Mouse (Mus musculus) lung, postnatal 4 days (tissue): Measurements from ENCODE around the gene Mael.

ENCODE experiments used
- DNase-seq, 2 experiments: peaks; one replicate each; pipeline ENCODE4 v3.0.0; 2021

Gene Mael

DNA sequence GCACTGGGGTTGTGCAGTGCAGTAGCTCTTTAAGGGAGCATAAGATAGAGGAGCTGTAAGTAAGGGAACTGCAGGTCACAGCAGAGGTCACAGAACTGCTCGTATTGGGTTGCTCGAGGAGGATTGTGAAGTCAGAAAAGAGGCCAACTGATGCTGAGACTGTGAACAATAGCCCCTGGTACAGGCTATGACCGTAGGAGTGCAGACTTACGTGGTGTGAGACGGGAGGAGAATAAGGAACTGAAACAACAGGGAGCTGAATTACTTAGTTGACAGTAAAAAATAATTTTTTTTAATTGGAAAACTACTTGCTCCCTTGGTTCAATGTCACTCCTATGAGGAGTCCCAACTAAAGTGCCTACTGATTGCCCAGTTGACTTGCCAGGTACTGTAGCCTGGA is 34.4 kb downstream of the Mael start:
- DNase-seq = no peak

DNA sequence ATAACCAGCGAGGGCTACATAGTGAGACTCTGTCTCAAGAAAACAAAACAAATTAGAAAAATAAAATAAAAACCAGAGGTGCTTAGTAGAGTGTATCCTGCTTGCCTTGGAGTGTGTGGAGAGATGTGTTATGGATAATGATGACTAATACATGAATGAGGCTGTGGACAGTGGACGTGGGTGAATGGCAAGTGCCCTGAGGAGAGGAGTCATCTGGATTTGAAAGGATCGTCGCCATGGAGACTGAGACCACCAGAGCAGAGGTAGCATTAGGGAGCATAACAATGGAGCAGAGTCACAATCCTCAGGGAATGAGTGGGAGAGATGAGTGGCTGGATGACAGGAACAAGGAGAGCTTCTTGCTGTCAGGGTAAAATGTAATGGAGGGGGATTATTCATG is 48.7 kb downstream of the Mael start:
- no peak for DNase-seq

DNA sequence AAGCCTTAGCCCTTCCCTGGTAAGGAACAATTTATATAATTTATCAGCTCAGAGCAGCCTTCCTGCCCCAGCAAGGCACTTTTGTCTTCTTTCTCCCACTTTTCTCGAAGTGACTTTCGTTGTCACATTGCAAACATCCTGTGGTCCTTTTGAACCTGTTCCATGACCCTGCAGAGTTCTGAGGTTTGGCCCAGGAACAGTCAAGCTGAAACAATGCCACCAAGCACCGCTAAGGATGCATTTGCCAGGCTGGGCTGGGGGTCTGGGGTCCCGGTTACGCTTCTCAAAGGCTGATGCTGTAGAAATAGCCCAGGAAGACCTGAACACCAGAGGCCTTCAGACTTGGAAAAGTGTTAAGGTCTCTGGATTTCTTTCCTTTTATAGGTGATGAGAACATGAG is 53.2 kb downstream of the Mael start:
- no peak for DNase-seq

DNA sequence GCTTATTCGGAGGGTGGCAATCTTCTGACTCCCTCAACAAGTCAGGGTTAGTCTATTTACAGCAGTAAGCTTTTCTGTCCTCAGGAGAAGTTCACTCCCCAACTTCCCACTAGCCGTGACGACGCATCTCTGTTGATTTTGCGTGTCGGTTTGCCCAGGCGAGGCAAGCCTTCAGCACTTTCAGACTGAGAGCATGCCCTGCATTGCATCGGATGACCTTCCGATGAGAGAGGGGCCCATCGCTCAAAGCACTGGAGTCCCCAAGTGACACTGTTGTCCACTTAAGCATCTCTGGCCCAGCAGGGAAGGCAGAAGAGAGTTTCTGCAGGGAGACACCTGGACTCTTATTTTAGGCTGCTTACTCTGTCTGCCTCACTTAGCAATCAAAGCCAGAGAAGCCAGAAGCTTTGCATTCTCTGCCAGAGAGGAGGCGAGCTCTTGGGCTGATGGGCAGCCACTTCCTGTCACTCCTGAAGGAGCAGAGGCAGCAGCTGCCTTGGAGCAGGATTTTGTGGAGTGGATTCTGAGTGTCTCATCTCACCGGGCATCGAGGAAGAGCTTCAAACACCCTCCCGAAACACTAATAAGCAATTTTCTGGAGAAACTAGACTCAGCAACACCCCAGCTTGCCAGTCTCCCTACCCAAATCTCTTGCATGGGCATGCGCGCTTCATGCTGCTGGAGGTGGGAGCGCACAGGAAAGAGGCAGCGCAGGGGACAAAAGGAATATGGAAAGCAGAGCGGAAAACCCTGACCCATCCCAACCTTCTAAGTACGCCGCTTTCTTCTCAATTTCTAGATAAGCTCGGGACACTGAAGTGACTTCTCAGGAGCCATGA is 53.9 kb downstream of the Mael start:
- no peak for DNase-seq

DNA sequence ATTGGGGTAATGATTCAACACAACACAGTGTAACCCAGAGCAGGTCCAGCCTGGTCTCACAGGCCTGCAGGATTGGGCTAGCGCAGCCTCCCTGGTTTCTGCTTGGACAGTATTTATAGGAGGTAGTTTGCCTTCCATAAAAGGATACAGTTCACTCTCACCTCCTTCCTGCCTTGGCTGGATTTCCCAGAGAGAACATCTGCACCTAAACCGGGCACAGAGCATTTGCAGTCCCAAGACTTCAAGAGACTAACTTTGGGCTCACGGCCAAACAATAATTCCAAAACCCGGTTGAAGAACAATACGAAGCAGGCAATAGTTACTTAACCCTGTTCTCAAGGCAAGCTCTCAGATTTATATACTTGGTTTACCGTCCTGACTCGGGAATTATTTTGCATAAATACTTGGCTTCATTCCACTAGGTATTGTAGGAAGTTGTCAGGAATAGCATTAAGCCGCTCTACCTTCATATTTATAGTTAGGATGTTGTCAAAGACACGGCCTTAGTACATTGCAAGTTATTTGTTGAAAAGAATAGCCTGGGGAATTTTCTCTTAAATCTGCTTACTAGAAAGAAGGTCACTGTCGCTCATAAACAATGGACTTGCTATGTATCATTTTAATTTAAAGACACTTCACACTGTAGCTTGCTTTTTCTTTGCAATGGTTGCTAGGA is 55.5 kb downstream of the Mael start:
- no peak for DNase-seq

DNA sequence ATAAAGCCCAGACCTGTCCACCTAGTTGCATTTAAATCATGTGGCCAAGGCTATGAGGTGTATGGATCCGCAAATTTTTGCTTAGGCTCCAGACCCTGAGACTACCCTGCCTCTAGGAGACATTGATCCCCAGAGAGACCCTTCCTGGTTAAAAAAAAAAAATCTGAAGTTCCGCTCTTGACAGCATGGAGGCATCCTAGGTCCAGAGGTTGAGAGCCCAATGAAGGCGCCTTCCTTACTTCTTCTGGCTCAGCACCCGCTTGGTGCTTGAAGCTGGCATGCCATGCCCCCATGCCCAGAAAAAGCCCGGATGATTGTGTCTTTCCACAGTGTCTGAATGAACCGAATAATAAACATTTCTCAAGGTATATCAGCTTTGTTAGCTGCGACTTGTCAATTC is 57.0 kb downstream of the Mael start:
- no peak for DNase-seq

DNA sequence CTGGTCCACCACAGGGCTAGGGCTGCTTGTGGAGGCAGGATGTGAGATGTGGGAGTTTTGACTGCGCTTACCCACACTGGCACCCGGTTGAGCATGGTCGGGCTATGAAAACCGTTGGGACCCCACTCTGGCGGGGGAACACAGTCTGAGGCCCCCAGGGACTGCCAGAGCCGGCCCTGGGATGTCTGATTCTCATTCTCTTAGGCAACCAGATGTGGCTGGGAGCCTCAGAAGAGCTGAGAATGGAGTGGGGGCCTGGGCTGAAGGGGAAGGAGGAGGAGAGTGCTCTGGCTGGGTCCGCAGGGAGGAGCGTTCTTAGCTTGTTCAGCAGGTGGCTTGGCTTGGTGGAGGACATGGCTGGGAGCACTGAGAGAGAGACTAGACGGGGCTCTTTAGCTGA is 64.9 kb downstream of the Mael start:
- no peak for DNase-seq

DNA sequence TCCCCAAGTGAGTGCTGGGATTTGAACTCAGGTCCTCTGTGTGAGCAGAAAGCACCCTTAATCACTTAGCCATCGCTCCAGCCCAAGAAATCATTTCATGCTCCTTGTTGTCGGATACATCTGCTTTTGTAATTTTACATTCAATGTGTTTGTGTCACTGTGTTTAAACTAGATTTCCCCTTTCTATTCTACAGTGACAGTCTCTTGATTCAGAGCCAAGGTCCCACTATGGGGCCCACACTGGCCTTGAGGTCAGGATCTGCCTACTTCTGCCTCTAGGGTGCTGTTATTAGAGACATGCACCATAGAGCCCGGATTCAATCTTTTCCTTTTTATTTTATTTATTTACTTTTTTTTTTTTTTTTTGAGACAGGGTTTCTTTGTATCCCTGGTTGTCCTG is 65.6 kb downstream of the Mael start:
- DNase-seq = no peak

DNA sequence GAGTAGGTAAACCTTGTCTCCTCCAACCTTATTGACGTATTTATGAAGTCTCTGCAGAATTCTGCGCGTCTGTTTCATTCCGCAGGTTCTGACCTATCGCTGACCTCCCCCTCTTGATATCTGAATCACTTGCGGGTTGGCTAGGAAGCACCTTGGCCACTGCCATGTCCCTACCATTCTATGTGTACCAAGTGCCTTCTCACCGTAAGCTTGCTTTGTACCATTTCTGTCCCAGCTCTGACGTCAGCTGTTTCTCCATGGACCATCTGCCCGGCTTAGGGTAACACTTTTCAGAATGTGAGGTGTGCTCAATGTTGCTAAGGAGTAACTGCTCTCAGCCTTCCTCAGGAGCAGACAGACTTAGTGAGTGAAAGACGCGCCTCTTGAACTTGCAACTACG is 67.7 kb downstream of the Mael start:
- DNase-seq = no peak

DNA sequence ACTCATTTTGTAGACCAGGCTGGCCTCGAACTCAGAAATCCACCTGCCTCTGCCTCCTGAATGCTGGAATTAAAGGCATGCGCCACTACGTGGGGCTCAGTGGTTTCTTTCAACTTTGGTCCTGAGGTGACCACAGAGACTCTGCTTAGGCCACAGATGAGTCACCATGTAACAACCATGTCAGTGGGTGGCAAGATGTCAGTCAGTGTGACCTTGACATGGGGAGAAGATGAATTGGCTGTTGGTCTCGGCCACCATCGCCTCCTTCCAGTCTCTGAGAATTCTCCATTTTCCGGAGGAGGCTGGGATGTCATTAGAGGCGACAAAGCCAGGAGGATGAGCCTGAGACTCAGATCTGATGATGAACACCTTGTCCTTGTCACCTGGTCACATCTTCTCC is 68.8 kb downstream of the Mael start:
- no peak for DNase-seq

DNA sequence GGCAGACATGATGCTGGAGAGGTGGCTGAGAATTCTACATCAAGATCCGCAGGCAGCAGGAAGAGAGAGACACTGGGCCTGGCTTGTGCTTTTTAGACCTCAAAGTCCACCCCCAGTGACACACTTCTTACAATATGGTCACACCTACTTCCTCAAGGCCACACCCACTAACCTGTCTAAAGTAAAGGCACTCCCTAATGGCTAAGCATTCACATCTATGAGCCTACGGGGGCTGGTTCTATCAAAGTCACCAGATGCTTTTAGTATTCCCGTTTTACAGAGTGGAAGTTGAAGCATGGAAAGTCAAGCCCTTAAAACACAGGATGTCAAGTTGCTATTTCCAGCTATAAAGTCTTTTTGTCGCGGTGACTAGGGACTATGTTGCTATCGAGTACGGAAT is 70.5 kb downstream of the Mael start:
- no peak for DNase-seq

DNA sequence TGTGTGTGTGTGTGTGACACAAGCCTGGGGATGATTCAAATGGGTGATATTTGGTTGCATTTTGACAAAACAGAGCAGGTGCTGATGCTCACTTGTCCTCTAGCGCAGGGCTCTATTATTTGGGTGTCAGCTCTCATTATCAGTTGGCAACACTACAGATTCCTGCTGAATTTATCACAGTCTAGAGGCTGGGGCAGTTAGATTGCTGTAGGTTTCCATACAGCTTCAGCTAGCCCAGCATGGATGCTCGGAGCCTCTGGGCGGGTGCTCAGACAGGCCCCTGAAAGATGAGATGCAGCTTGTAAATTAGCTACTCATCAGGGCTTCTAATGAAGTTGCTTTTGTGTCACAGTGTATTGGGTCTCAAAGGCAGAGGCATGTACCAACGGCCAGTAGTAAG is 71.1 kb downstream of the Mael start:
- DNase-seq = no peak

DNA sequence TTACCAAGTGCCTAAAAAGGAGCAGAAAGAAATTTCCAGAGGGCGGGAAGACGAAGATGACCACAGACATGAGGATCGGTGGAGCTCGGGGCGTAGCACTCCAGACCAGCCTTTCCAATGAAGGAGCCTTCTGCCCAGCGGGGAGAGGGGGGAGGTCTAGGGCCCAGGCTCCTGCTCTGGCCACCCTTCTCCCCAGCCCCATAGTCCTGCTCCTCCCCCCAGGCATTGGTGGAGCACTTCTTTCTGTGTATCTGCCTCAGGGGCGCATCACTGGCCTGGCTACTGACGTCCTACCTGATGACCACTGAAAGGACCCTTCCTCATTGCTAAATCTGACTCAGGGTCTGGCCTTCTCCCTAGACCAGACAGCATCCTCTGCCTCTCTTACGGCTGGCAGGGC is 73.4 kb downstream of the Mael start:
- DNase-seq = no peak

DNA sequence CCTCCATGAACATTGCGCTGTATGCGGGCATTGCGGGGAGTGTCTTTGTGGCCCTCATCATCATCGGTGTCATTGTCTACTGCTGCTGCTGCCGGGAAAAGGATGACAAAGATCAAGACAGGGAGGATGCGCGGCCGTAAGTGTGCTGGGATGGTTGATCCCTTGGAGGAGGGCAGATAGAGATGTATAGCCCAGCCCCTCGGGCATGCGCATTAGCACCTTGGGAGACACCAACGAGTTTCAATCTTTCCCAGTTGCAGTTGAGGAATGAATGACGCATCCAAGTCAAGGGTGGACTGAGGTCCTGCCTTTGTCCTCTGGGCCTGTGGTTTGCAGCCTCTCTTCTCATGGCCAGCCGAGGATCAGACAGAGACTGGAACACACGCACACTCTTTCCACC is 74.0 kb downstream of the Mael start:
- DNase-seq = no peak

DNA sequence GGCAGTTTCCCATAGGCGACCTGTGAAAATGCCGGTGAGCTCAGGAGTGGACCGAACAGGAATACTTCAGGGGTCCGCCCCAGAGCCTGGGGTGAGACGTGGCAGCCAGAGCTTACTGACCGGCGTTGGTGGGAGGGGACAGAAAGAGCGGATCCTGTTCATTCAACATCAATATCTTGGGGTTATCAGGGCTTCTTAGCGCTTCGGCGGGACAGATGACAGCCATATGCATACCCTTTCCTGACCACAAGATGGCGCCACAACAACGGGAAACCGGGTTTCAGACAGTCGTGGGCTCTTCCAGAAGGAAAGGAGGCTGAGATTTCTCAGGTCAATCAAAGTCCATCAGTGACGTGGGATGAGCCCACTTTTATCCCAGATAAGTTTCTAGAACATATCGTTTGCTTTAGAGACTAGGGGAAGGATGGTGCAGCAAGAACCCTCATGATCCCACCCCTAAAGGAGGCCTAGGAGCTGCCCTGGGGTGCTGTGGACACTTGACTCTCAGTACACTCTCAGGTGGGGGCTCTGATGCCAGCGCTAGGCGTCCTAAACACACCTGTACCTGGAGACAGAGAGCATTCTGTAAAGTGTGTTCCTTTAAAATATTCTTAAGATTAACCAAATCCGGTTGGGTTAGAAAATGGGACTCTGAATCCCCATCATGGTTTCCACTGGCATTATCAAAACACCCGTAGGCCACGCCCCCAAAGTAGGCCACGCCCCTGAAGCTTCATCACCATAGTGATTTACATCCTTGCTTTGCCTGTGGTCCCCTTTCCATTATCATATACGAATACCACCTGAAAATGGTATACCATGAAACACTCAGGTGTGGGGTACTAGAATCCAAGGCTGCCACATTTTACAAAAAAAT is 77.7 kb downstream of the Mael start:
- peak; percentile 53 to 76 for DNase-seq

DNA sequence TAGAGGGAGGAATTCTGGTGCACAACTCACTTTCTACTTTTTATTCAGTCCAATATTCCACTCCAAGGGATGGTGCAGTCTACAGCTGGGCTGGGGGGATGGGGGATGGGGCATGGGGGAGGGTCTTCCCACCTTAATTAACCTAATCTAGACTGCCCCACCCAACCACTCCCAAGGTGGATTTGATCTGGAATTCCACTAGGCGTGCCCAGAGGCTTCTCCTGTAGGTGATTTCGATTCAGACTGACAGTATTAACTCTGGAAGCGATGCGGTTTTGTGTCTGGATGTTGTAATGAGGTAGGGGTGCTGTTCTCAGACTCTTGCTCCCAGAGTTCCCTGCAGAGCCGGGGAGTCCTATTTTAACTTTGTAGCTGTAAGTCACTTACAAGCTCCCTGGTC is 78.4 kb downstream of the Mael start:
- no peak for DNase-seq

DNA sequence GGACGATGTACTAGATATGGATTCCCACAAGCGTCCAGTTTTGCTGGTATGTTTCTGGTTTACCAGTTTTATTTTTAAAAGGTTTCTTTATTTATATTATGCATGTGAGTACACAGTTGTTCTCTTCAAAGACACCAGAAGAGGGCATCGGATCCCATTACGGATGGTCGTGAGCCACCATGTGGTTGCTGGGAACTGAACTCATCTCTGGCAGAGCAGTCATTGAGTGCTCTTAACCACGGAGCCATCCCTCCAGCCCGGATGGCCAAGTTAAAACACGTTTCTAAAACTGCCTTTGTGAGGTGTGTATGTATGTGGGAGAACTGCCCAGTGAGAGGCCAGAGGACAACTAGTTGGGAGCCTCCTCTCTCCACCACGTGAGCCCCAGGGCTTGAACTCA is 79.9 kb downstream of the Mael start:
- no peak for DNase-seq

DNA sequence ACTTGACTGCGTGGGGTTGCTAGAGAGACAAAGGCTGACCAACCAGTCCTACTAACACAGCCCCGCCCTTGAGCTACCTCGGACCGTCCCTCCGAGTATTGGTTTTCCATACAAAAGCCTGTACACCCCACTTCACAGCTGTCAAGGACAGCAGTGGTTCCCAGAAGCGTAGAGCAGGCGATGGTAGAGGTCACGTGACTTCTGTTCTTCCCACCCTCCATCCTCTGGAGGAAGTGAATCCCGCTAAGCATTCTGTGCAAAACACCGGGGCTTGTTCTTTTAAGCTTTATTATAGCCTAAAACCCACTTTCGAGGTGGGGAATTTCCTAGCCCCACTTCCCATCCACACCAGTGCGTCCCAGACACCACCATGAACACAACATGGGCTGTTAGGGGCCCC is 80.8 kb downstream of the Mael start:
- no peak for DNase-seq

DNA sequence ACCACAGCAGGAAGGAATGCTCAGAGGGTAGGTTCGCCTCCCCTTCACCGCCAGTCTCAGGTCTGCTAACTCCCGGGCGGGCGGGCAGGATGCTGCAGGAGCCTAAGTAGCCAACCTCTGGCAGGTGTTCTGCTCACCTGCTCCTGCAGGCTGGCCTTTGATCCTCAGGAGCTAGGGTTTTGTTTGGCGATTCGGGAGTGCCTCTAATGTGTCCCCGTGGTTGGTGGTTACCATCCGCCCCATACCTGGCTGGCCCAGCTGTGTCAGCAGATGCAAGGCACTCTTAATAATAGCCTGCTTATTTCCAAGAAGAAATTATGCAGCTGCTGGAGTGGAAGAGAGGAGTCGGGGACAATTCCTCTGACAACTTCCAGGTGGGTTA is 83.4 kb downstream of the Mael start:
- no peak for DNase-seq

DNA sequence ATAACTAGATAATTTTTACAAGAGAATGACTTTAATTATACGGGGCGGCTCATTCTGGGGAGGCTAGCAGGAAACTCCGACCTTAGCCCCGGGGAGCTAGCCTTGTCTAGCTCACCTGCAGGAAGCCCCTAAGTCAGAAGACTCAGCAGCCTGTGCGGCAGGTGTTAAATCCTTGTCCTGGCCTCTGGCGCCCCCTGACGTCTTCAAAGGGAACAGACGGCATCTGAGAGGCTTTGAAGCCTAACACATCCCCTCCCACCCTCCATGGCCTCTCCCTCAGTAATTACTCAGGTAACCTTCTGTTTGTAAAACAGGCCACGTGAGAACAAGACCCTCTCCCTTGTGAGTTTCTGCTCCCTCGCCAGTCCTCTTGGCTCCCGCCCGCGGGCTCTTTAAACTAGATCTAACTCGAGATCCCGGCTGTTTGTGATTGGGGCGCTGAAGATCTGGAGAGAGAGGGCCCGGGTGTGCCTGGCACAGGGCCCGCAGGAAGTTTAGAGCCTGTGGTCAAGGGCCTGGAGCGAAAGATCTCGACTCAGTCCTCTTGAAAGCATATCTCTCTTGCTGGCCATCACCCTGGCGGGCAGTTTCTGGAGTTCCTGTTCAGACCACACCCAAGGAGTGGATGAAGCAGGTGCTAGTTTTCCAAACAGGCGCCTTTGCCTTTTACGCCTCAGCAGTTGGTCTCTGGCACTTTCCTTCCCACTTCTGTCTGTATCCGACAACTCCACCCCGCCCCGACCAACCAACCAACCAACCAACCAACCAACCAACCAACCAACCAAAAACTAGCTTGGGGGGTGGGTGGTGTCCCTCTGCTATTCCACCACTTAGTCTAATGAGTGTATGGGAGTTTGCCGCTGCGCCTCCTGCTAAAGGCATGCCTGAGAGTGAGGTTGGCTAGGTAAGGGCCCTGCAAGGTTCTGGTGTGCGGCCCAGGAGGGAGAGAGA is 84.1 kb downstream of the Mael start:
- DNase-seq = peak; percentile 68 to 80

DNA sequence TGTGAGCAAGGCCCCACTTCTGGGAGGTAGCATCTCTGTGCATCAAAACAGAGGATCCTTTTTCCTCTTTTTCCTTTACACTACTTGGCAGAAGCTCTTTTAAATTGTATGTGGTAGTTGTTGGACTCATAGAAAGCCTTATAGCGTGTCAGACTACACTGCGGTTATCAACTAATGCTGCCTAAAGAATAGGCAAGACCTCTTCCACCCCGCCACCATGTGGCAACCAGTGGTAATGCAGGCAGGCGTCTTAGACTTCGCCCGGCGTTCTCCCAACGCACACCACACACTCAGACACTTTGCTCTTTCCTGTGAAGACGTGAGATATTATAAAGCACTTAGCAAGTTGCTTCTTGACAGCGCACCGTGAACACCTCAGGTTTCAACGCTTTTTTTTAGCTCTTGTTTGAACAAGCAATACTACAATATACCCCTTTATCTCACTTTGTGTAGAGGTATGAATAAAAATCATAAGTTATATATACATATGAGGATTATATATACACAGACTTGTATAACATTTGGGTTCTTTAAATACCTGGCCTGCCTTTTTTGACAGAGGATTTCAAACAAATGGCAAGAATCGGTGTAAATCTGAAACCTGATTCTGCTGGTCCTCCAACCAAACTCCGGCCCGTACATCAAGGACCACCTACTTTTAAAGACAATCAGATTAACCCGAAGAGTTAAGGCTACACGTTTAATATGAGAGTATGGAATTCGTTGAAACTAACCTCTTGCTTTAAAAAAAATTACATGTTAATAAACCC is 85.0 kb downstream of the Mael start:
- peak; percentile 83 to 91 for DNase-seq

DNA sequence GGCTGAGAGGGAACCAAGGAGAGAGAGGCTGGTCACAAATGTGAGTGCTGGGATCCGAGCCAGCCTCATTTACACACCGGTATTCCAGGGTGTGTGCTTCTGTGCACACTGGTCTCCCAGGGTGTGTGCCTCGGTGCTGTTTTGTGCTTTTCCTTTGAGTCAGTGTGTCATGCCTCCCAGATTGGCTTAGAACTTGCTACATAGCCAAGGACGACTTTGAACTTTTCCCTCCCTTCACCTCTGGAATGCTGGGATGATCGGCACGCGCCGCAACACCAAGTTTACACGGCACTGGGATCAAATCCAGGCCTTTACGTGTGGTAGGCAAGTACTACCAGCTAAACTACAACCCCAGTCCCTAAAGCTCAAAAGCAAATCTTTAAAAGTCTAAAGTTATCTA is 86.5 kb downstream of the Mael start:
- DNase-seq = no peak
